Comparison of ENCODE assay signal across 7 mouse cellular contexts in genomic region chr4:155811929-155812664, GRCm38 (mm10). TPM values are rescaled to one million over a fixed set of nuclear protein-coding genes. Genes with fewer than 3 reads are reported as not detected.
DNase-seq lines count a peak whose midpoint lies in the region; ATAC-seq and TF ChIP-seq lines count a peak whose summit lies in the region.

Gene Ccnl2, plus strand, starts transcription at chr4:155812489.

- H3K27me3 ChIP-seq in embryonic facial prominence, embryonic 10.5 days (replicated peaks; ENCODE audit: low read depth, poor library complexity, severe bottlenecking): no peaks in the 10 kb centered on the region
- H3K27me3 ChIP-seq in intestine, postnatal 0 days (replicated peaks; ENCODE audit: control insufficient read depth, insufficient read depth, low read length): no peaks in the 10 kb centered on the region
- H3K27me3 ChIP-seq in midbrain, embryonic 12.5 days: no peaks in the 10 kb centered on the region
- no peaks in the 10 kb centered on the region for H3K27me3 ChIP-seq in small intestine, adult 2 months (ENCODE audit: control insufficient read depth, insufficient read depth, low read length)

- whole genome bisulfite sequencing in embryonic facial prominence, embryonic 10.5 days: under 1% methylated on average over 60 of the region's 60 CpGs
- under 1% methylated on average over 55 of the region's 60 CpGs for WGBS in intestine, postnatal 0 days
- WGBS in midbrain, embryonic 12.5 days: 1% methylated on average over 60 of the region's 60 CpGs
- WGBS in small intestine, adult 2 months: under 1% methylated on average over 59 of the region's 60 CpGs

- peaks cover 86% of the 10 kb centered on the region for H3K36me3 ChIP-seq in embryonic facial prominence, embryonic 10.5 days (replicated peaks)
- H3K36me3 ChIP-seq in intestine, postnatal 0 days (ENCODE audit: control insufficient read depth, insufficient read depth): peaks cover 58% of the 10 kb centered on the region
- peaks cover 72% of the 10 kb centered on the region for H3K36me3 ChIP-seq in midbrain, embryonic 12.5 days
- peaks cover 52% of the 10 kb centered on the region for H3K36me3 ChIP-seq in small intestine, adult 2 months (ENCODE audit: control insufficient read depth, insufficient read depth, low read length)

- peak within 1 kb of the TSS; percentile 72 for H3K4me2 ChIP-seq in intestine, postnatal 0 days (replicated peaks; ENCODE audit: low read depth)
- peak within 1 kb of the TSS; percentile 83 for H3K4me2 ChIP-seq in midbrain, embryonic 12.5 days (replicated peaks)

- H3K4me1 ChIP-seq in embryonic facial prominence, embryonic 10.5 days: peaks cover 23% of the 10 kb centered on the region
- H3K4me1 ChIP-seq in intestine, postnatal 0 days (replicated peaks; ENCODE audit: control insufficient read depth, insufficient read depth, low read length): no peaks in the 10 kb centered on the region
- peaks cover 19% of the 10 kb centered on the region for H3K4me1 ChIP-seq in midbrain, embryonic 12.5 days
- H3K4me1 ChIP-seq in small intestine, adult 2 months (ENCODE audit: control insufficient read depth, insufficient read depth, insufficient read length, low read length): peaks cover 3% of the 10 kb centered on the region; the same call in 1 of the 2 replicates

- no peak for TF ChIP-seq CTCF in intestine, postnatal 0 days (IDR thresholded peaks at IDR 0.05; ENCODE audit: low read depth)
- TF ChIP-seq CTCF in small intestine, adult 2 months (IDR thresholded peaks at IDR 0.05; ENCODE audit: extremely low read depth, insufficient read length, insufficient replicate concordance, low read depth, low read length): no peak

- peak; percentile 71 for TF ChIP-seq POLR2A in small intestine, adult 2 months (IDR thresholded peaks at IDR 0.05; ENCODE audit: low read depth, low read length)

- H3K4me3 ChIP-seq in embryonic facial prominence, embryonic 10.5 days: peak within 1 kb of the TSS; percentile 100
- peak within 1 kb of the TSS; percentile 100 for H3K4me3 ChIP-seq in intestine, postnatal 0 days (ENCODE audit: low read depth, low read length)
- H3K4me3 ChIP-seq in midbrain, embryonic 12.5 days: peak within 1 kb of the TSS; percentile 82
- peak within 1 kb of the TSS; percentile 95 for H3K4me3 ChIP-seq in small intestine, adult 2 months (ENCODE audit: low read depth, low read length)

- no peaks in the 10 kb centered on the region for H3K9me3 ChIP-seq in embryonic facial prominence, embryonic 10.5 days
- H3K9me3 ChIP-seq in intestine, postnatal 0 days (ENCODE audit: control insufficient read depth): no peaks in the 10 kb centered on the region
- no peaks in the 10 kb centered on the region for H3K9me3 ChIP-seq in midbrain, embryonic 12.5 days

- H3K9ac ChIP-seq in intestine, postnatal 0 days (ENCODE audit: low read depth, low read length): peak within 1 kb of the TSS; percentile 99
- peak within 1 kb of the TSS; percentile 98 for H3K9ac ChIP-seq in midbrain, embryonic 12.5 days (replicated peaks)

- H3K27ac ChIP-seq in embryonic facial prominence, embryonic 10.5 days (replicated peaks): peak within 1 kb of the TSS; percentile 98
- peak within 1 kb of the TSS; percentile 94 for H3K27ac ChIP-seq in intestine, postnatal 0 days (ENCODE audit: low read depth, low read length)
- H3K27ac ChIP-seq in midbrain, embryonic 12.5 days (replicated peaks): peak within 1 kb of the TSS; percentile 83
- H3K27ac ChIP-seq in small intestine, adult 2 months (ENCODE audit: insufficient read depth, low read depth, low read length): peak within 1 kb of the TSS; percentile 96

- intact Hi-C loops in left cerebral cortex, postnatal 4 days (cut with DNase I): no loop called here

- peak; percentile 98 for ATAC-seq in intestine, postnatal 0 days
- peak; percentile 100 for ATAC-seq in midbrain, embryonic 12.5 days (ENCODE audit: low FRiP score, low read depth)

- peak; percentile 95 for DNase-seq in adrenal gland, postnatal 10 days
- peak; percentile 98 for DNase-seq in embryonic facial prominence, embryonic 10.5 days (ENCODE audit: low spot score)
- DNase-seq in gonadal fat pad, adult 2 months (ENCODE audit: low read depth): peak; percentile 49
- peak; percentile 96 for DNase-seq in left cerebral cortex, postnatal 4 days

RNA-seq across cellular contexts. Expression of gene Ccnl2, which starts in this region (rescaled TPM):
- total RNA-seq in adrenal gland, postnatal 10 days (2021): 100 to 1,000 TPM in 1 of 2 experiments, 10 to 100 TPM in 1; 82.7 to 124 TPM
- polyA plus RNA-seq in embryonic facial prominence, embryonic 10.5 days (2016; fragmentation: Nextera tagmentation; extraction: Ambion mirVana): 179 and 187 TPM in 2 replicates
- polyA plus RNA-seq in gonadal fat pad, adult 2 months (2012; rRNA removed): 63.7 and 69.3 TPM in 2 replicates
- 54.7 and 65.1 TPM in 2 replicates for polyA plus RNA-seq in intestine, postnatal 0 days (2015; fragmentation: Nextera tagmentation; extraction: Ambion mirVana)
- total RNA-seq in left cerebral cortex, postnatal 4 days (2021): 10 to 100 TPM; 84.1 to 85.0 TPM
- 206 and 218 TPM in 2 replicates for polyA plus RNA-seq in midbrain, embryonic 12.5 days (2016; fragmentation: Nextera tagmentation; extraction: Ambion mirVana)
- 20.5 and 31.3 TPM in 2 replicates for polyA plus RNA-seq in small intestine, adult 2 months (2012; rRNA removed)

Comparison
In these comparisons a context has a peak if more than half of its experiments do, and no peak if none do; other contexts are left out.
1. Peak in every context shown above with its lines: DNase-seq, ATAC-seq, H3K4me3 ChIP-seq and H3K27ac ChIP-seq.